Mouse (Mus musculus): Measurements from ENCODE around the gene Jade2. TPM values are rescaled to one million over a fixed set of nuclear protein-coding genes. Genes with fewer than 3 reads are reported as not detected.

The Jade2 gene
- total RNA-seq (2015) (1.9 and 2.1 TPM in 2 replicates), total RNA-seq (2017) (1.4 and 2.4 TPM in 2 replicates)

GRCm38 (mm10) chr11:51857081-51857671, at the start of gene Jade2:
TSS of gene Jade2 (minus strand) at chr11:51857653.
- ATAC-seq (ENCODE audit: poor library complexity, severe bottlenecking), result peak; percentile 13; the same call in 1 of the 2 replicates

- ATAC-seq (ENCODE audit: poor library complexity, severe bottlenecking), result no peak
Observed at GRCm38 (mm10) chr11:51904224-51904623, 46.8 kb upstream of the Jade2 start.

GRCm38 (mm10) chr11:51899691-51900090, 42.2 kb upstream of the Jade2 start:
- no peak for ATAC-seq (ENCODE audit: poor library complexity, severe bottlenecking)

GRCm38 (mm10) chr11:51898326-51899080, 41.0 kb upstream of the Jade2 start:
- ATAC-seq (ENCODE audit: poor library complexity, severe bottlenecking), result no peak

GRCm38 (mm10) chr11:51897311-51897710, 39.9 kb upstream of the Jade2 start:
- ATAC-seq (ENCODE audit: poor library complexity, severe bottlenecking), result no peak

- ATAC-seq (ENCODE audit: poor library complexity, severe bottlenecking), result no peak
Observed at GRCm38 (mm10) chr11:51896012-51896411, 38.6 kb upstream of the Jade2 start.

- no peak for ATAC-seq (ENCODE audit: poor library complexity, severe bottlenecking)
Observed at GRCm38 (mm10) chr11:51885681-51886080, 28.2 kb upstream of the Jade2 start.

- no peak for ATAC-seq (ENCODE audit: poor library complexity, severe bottlenecking)
Observed at GRCm38 (mm10) chr11:51884092-51884491, 26.6 kb upstream of the Jade2 start.

- ATAC-seq (ENCODE audit: poor library complexity, severe bottlenecking), result peak; percentile 63; the same call in 1 of the 2 replicates
Observed at GRCm38 (mm10) chr11:51883670-51884069, 26.2 kb upstream of the Jade2 start.

- ATAC-seq (ENCODE audit: poor library complexity, severe bottlenecking), result no peak
Observed at GRCm38 (mm10) chr11:51881776-51882175, 24.3 kb upstream of the Jade2 start.

GRCm38 (mm10) chr11:51881041-51881730, 23.7 kb upstream of the Jade2 start:
- peak; percentile 58 for ATAC-seq (ENCODE audit: poor library complexity, severe bottlenecking)

GRCm38 (mm10) chr11:51876943-51877344, 19.5 kb upstream of the Jade2 start:
- no peak for ATAC-seq (ENCODE audit: poor library complexity, severe bottlenecking)

GRCm38 (mm10) chr11:51875792-51876195, 18.3 kb upstream of the Jade2 start:
- peak; percentile 36; the same call in 1 of the 2 replicates for ATAC-seq (ENCODE audit: poor library complexity, severe bottlenecking)

- ATAC-seq (ENCODE audit: poor library complexity, severe bottlenecking), result peak; percentile 67
Observed at GRCm38 (mm10) chr11:51875086-51875485, 17.6 kb upstream of the Jade2 start.

GRCm38 (mm10) chr11:51874266-51875036, 17.0 kb upstream of the Jade2 start:
- peak; percentile 66 for ATAC-seq (ENCODE audit: poor library complexity, severe bottlenecking)

- ATAC-seq (ENCODE audit: poor library complexity, severe bottlenecking), result no peak
Observed at GRCm38 (mm10) chr11:51873141-51873540, 15.7 kb upstream of the Jade2 start.

- no peak for ATAC-seq (ENCODE audit: poor library complexity, severe bottlenecking)
Observed at GRCm38 (mm10) chr11:51867261-51867660, 9.8 kb upstream of the Jade2 start.

GRCm38 (mm10) chr11:51866020-51866419, 8.6 kb upstream of the Jade2 start:
- no peak for ATAC-seq (ENCODE audit: poor library complexity, severe bottlenecking)

GRCm38 (mm10) chr11:51860666-51861065, 3.2 kb upstream of the Jade2 start:
- no peak for ATAC-seq (ENCODE audit: poor library complexity, severe bottlenecking)

GRCm38 (mm10) chr11:51859561-51859960, 2.1 kb upstream of the Jade2 start:
- no peak for ATAC-seq (ENCODE audit: poor library complexity, severe bottlenecking)

- ATAC-seq (ENCODE audit: poor library complexity, severe bottlenecking), result peak; percentile 38
Observed at GRCm38 (mm10) chr11:51858528-51859051, 1.1 kb upstream of the Jade2 start.
